Mouse (Mus musculus): ENCODE results near the gene Rbm44. TPM values are rescaled to one million over a fixed set of nuclear protein-coding genes. Genes with fewer than 3 reads are reported as not detected.

The Rbm44 gene
- polyA plus RNA-seq, 1 experiment = 0.07 TPM

GRCm38 (mm10) chr1:91204221-91204765 is 59.4 kb downstream of the Rbm44 start:
- Histone ChIP-seq H3K4me1 (ENCODE audit: control insufficient read depth, insufficient read depth, low read length) (peaks cover 8% of the 10 kb centered on the region), H3K27ac (ENCODE audit: insufficient read depth, low read length) (no peak overlapping the region), H3K27me3 (ENCODE audit: control insufficient read depth, insufficient read depth, low read length) (no peaks in the 10 kb centered on the region), H3K4me3 (replicated peaks; ENCODE audit: insufficient read depth, low read depth, low read length) (no peak overlapping the region)
- 87% methylated on average over 5 of the region's 5 CpGs for WGBS
- no peak for DNase-seq
- TF ChIP-seq CTCF (IDR thresholded peaks at IDR 0.05; ENCODE audit: borderline replicate concordance, insufficient read depth, low read depth, low read length) = no peak
- TF ChIP-seq POLR2A (IDR thresholded peaks at IDR 0.05; ENCODE audit: borderline replicate concordance, insufficient read depth, low read length) = no peak

- no peak overlapping the region for H3K27ac ChIP-seq (ENCODE audit: insufficient read depth, low read length)
- no peak for DNase-seq
- H3K4me3 ChIP-seq (replicated peaks; ENCODE audit: insufficient read depth, low read depth, low read length) = no peak overlapping the region
- no peak for TF ChIP-seq CTCF (IDR thresholded peaks at IDR 0.05; ENCODE audit: borderline replicate concordance, insufficient read depth, low read depth, low read length)
- no peak for TF ChIP-seq POLR2A (IDR thresholded peaks at IDR 0.05; ENCODE audit: borderline replicate concordance, insufficient read depth, low read length)
- 89% methylated on average over 6 of the region's 6 CpGs for WGBS
- H3K4me1 ChIP-seq (ENCODE audit: control insufficient read depth, insufficient read depth, low read length) = peaks cover 20% of the 10 kb centered on the region
- H3K27me3 ChIP-seq (ENCODE audit: control insufficient read depth, insufficient read depth, low read length) = no peaks in the 10 kb centered on the region
Observed at GRCm38 (mm10) chr1:91205651-91206050, 60.8 kb downstream of the Rbm44 start.

- Histone ChIP-seq H3K4me1 (ENCODE audit: control insufficient read depth, insufficient read depth, low read length) (peaks cover 20% of the 10 kb centered on the region), H3K27ac (ENCODE audit: insufficient read depth, low read length) (no peak overlapping the region), H3K27me3 (ENCODE audit: control insufficient read depth, insufficient read depth, low read length) (no peaks in the 10 kb centered on the region), H3K4me3 (replicated peaks; ENCODE audit: insufficient read depth, low read depth, low read length) (no peak overlapping the region)
- 66% methylated on average over 8 of the region's 8 CpGs for WGBS
- DNase-seq = no peak
- TF ChIP-seq CTCF (IDR thresholded peaks at IDR 0.05; ENCODE audit: borderline replicate concordance, insufficient read depth, low read depth, low read length) (no peak), POLR2A (IDR thresholded peaks at IDR 0.05; ENCODE audit: borderline replicate concordance, insufficient read depth, low read length) (no peak)
Observed at GRCm38 (mm10) chr1:91206336-91206735, 61.4 kb downstream of the Rbm44 start.

GRCm38 (mm10) chr1:91206873-91207272 is 62.0 kb downstream of the Rbm44 start:
- TF ChIP-seq POLR2A (IDR thresholded peaks at IDR 0.05; ENCODE audit: borderline replicate concordance, insufficient read depth, low read length) (no peak), CTCF (IDR thresholded peaks at IDR 0.05; ENCODE audit: borderline replicate concordance, insufficient read depth, low read depth, low read length) (no peak)
- no peaks in the 10 kb centered on the region for H3K27me3 ChIP-seq (ENCODE audit: control insufficient read depth, insufficient read depth, low read length)
- no peak overlapping the region for H3K4me3 ChIP-seq (replicated peaks; ENCODE audit: insufficient read depth, low read depth, low read length)
- no peak for DNase-seq
- H3K4me1 ChIP-seq (ENCODE audit: control insufficient read depth, insufficient read depth, low read length) = peaks cover 20% of the 10 kb centered on the region
- WGBS = 57% methylated on average over 5 of the region's 5 CpGs
- H3K27ac ChIP-seq (ENCODE audit: insufficient read depth, low read length) = no peak overlapping the region

GRCm38 (mm10) chr1:91207334-91208074 is 62.6 kb downstream of the Rbm44 start:
- Histone ChIP-seq H3K4me1 (ENCODE audit: control insufficient read depth, insufficient read depth, low read length) (peaks cover 20% of the 10 kb centered on the region), H3K27ac (ENCODE audit: insufficient read depth, low read length) (no peak overlapping the region), H3K4me3 (replicated peaks; ENCODE audit: insufficient read depth, low read depth, low read length) (no peak overlapping the region), H3K27me3 (ENCODE audit: control insufficient read depth, insufficient read depth, low read length) (no peaks in the 10 kb centered on the region)
- peak in 1 of 2 experiments; percentile 50 for DNase-seq
- 40% methylated on average over 3 of the region's 3 CpGs for WGBS
- no peak for TF ChIP-seq POLR2A (IDR thresholded peaks at IDR 0.05; ENCODE audit: borderline replicate concordance, insufficient read depth, low read length)
- no peak for TF ChIP-seq CTCF (IDR thresholded peaks at IDR 0.05; ENCODE audit: borderline replicate concordance, insufficient read depth, low read depth, low read length)

GRCm38 (mm10) chr1:91209343-91209742 is 64.5 kb downstream of the Rbm44 start:
- peak; percentile 25 to 48 for DNase-seq
- Histone ChIP-seq H3K4me1 (ENCODE audit: control insufficient read depth, insufficient read depth, low read length) (peaks cover 20% of the 10 kb centered on the region), H3K27ac (ENCODE audit: insufficient read depth, low read length) (peak overlapping the region; percentile 70; the same call in 1 of the 2 replicates), H3K4me3 (replicated peaks; ENCODE audit: insufficient read depth, low read depth, low read length) (no peak overlapping the region), H3K27me3 (ENCODE audit: control insufficient read depth, insufficient read depth, low read length) (no peaks in the 10 kb centered on the region)
- WGBS = 66% methylated on average over 6 of the region's 6 CpGs
- TF ChIP-seq CTCF (IDR thresholded peaks at IDR 0.05; ENCODE audit: borderline replicate concordance, insufficient read depth, low read depth, low read length) (no peak), POLR2A (IDR thresholded peaks at IDR 0.05; ENCODE audit: borderline replicate concordance, insufficient read depth, low read length) (no peak)

- TF ChIP-seq POLR2A (IDR thresholded peaks at IDR 0.05; ENCODE audit: borderline replicate concordance, insufficient read depth, low read length) (no peak), CTCF (IDR thresholded peaks at IDR 0.05; ENCODE audit: borderline replicate concordance, insufficient read depth, low read depth, low read length) (no peak)
- Histone ChIP-seq H3K4me1 (ENCODE audit: control insufficient read depth, insufficient read depth, low read length) (peaks cover 20% of the 10 kb centered on the region), H3K4me3 (replicated peaks; ENCODE audit: insufficient read depth, low read depth, low read length) (no peak overlapping the region), H3K27ac (ENCODE audit: insufficient read depth, low read length) (peak overlapping the region; percentile 70; the same call in 1 of the 2 replicates), H3K27me3 (ENCODE audit: control insufficient read depth, insufficient read depth, low read length) (no peaks in the 10 kb centered on the region)
- 22% methylated on average over 6 of the region's 6 CpGs for WGBS
- peak; percentile 66 to 69 for DNase-seq
Observed at GRCm38 (mm10) chr1:91209785-91210184, 64.9 kb downstream of the Rbm44 start.

- WGBS = 91% methylated on average over 1 of the region's 1 CpGs
- peaks cover 20% of the 10 kb centered on the region for H3K4me1 ChIP-seq (ENCODE audit: control insufficient read depth, insufficient read depth, low read length)
- peak; percentile 33 to 38 for DNase-seq
- TF ChIP-seq POLR2A (IDR thresholded peaks at IDR 0.05; ENCODE audit: borderline replicate concordance, insufficient read depth, low read length) (no peak), CTCF (IDR thresholded peaks at IDR 0.05; ENCODE audit: borderline replicate concordance, insufficient read depth, low read depth, low read length) (peak; percentile 54)
- no peak overlapping the region for H3K4me3 ChIP-seq (replicated peaks; ENCODE audit: insufficient read depth, low read depth, low read length)
- H3K27ac ChIP-seq (ENCODE audit: insufficient read depth, low read length) = no peak overlapping the region
- no peaks in the 10 kb centered on the region for H3K27me3 ChIP-seq (ENCODE audit: control insufficient read depth, insufficient read depth, low read length)
Observed at GRCm38 (mm10) chr1:91211099-91211498, 66.2 kb downstream of the Rbm44 start.

All from cerebellum, adult 2 months (tissue).